Mouse (Mus musculus) mature B cell (primary cell): Measurements from ENCODE around the gene Fkbp10.

Source experiments
- in situ Hi-C: fragments of 300-500 bp; cut with MboI; formaldehyde crosslinking; loops from 2 replicates; pipeline ENCODE4 v1.14.3; 2019

Fkbp10 gene

DNA sequence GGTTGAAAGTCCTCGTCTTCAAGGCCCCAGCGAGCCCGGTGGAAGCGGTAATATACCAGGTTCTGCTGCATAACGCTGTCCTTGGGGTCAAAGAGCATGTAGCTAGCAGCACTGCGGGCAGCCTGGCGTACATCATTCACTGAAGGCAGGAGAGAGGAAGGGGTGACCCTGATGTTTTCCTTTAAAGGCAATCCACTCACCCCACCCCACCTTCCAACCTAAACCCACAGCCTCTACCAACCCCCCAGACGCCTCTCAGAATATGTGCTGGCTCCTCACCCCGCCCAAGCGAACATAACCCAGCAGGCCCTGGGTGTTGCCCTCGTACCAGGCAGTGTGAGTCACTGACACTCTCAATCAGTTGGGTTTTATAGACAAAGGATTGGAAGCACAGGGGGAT is 3.8 kb upstream of the Fkbp10 start:
- in situ Hi-C loops, result no loop called here

DNA sequence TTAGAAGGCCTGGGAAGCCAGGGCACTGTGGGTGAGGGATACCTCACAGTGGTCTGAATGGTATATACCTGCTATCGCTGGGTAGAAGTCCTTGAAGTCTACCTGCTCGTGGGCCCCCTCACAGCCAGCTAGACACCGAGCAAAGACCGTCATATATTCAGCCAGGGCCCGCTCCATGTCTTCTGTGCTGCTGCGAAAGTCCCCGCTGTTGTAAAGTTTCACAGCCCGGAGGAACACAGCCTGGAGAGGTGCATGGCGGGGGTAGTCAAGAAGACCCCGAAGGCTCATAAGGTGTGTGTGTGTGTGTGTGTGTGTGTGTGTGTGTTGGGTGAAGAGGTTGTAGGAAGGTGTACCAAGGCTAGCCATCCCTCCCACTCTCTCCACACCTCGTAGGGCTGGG is 2.0 kb upstream of the Fkbp10 start:
- in situ Hi-C loops, result no loop called here

DNA sequence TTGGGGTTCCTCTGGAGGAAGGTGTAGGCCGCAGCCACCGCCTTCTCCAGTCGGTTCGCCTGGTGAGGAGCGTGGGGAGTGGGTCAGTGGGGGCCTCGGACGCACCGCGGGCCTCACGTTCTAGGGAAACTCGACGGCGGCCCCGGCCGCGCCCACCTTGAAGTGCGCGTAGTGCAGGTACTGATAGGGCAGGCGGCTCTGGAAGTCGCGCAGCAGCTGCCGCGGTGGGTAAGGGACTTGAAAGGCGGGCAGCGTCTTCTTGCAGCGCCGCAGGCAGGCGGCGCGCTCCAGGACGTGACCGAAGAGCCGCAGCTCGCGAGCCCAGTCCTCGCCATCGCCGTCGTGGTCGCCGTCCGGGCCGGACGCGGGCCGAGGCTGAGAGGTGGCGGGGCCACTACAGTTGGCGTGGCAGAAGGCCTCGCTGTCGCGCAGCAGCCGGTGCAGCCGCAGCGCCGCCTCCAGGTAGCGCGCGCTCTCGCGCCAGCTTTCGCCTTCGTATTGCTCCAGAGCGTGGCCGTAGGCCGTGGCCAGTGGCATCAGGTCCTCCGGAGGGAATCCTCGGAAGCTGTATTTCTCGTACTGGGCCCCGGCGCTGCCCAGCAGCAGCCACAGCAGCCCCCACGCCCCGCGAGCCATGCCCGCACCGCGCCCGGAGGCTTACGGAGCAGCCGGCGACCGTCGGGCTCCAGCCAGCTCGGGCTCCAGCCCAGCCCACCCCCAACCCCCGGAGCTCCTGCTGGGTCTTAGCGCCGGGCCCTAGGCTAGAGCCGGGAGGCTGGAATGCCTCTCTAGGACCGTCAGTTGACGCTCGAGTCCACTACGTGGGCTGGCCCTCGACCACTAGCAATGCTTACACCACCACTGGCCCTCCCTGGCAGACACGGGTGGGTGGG is 1.2 kb upstream of the Fkbp10 start, which contains the start of gene P3h4:
Gene P3h4, minus strand, starts transcription at position 816 of the 893 bp plus-strand sequence.
- in situ Hi-C loops, result no loop called here

DNA sequence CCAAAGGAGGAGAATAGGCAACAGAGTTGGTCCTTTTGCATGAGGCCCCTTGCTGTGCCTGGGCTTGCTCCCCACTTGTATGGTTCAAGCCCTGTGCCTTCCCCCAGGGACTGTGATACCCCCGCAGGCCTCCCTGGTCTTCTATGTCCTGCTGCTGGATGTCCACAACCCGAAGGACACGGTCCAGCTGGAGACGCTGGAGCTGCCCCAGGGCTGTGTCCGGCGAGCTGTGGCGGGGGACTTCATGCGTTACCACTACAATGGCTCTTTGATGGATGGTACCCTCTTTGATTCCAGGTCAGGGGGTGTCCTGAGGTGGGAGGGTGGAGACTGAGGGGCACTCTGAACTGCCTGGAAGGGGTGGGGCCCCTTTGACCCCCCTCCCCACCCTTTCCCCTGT is 6.0 kb downstream of the Fkbp10 start:
- in situ Hi-C loops, result no loop called here

DNA sequence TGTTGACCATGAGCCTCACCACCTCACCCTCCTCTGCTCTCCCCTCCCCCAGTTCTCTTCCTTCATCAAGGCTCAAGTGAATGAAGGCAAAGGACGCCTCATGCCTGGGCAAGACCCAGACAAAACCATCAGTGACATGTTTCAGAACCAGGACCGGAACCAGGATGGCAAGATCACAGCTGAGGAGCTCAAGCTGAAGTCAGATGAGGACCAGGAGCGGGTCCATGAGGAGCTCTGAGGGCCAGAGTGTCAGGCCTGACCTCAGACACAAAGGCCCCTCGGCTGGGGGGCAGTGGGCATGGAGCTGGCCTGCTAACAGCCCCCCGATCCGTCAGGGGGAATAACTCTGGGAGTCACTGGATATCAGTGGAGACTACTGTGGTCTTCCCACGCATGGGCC is 8.3 kb downstream of the Fkbp10 start:
- in situ Hi-C loops, result no loop called here

DNA sequence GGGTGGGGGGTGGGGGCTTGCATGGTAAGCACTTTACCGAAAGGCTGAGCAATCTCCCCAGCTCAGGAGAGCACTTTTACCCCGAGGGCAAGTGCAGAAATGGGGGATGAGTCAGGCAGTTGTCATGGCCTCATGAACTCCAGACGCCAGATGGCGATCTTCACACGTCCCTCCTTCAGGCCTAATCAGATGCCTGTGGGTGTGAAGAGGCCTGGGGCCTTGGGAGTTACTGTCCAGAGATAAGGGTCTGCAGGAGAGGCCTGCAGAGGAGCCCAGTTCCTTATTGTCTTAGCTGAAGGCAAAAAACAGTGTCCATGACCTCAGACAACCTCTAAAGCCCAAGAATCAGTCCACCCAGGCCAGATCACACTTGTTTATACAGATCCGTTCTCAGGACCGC is 10.4 kb downstream of the Fkbp10 start:
- in situ Hi-C loops, result no loop called here

DNA sequence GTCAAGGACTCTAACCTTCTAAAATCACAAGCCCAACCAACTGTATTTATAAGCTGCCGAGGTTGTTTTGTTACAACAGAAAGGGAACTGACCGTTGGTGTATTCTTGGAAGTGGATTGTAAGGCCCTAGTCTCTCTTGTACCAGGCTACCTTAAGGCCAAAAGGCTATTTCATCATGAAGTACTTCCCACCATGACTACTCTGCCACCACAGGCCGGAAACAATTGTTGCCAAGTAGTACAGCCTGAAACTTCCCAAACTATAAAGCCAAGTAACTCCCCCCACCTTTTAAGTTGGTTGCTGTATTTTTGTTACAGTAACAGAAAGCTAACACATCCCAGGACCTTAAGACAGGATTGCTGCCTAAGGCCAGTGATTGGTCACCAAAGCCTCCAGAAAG is 11.3 kb downstream of the Fkbp10 start:
- in situ Hi-C loops, result no loop called here

DNA sequence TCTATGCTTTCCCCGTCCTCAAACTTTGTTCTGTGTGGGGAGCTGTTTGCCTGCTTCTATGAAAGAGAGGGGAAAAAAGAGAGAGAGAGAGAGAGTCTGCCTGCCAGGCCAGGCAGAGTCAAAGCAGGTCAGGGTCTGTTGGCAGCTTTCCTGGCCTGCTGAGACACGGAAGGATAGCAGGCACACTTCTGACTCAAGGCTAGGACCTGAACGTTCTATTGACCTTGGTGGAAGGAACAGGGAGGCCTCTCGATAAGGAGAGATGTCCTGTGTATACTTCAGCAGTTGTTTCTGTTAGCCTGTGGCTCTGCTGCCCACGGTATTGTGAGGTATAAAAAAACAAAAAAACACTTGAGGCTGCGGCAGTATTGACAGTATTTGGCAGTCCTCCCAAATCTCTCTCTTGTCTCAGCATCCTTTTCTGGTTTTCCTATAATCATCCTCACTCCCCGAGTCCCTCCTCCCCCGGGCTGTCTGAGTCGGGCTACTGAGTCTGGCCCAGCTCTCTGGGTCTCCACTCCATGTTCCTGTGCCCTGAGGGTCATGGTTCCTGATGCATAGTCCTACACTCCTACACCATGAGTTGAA is 13.2 kb downstream of the Fkbp10 start:
- in situ Hi-C loops, result no loop called here

DNA sequence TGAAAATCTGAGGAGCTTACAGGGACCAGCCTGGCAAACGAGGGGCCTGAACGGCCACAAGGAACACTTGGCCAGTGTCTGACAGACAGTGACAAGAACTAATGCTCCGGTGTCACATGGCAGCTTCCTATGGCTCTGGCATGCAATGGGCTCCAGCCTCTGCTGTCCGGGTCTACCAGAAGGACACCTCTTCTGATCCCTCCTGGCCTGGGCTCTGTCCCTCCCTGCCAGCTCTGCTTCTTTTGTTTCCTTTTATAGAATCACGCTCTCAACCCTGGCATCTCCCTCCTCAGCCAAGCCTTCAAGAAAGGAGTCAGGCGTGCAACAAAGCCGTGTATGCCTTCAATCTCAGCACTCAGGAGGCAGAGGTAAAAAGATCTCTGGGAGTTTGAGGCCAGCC is 14.6 kb downstream of the Fkbp10 start:
- in situ Hi-C loops, result no loop called here

DNA sequence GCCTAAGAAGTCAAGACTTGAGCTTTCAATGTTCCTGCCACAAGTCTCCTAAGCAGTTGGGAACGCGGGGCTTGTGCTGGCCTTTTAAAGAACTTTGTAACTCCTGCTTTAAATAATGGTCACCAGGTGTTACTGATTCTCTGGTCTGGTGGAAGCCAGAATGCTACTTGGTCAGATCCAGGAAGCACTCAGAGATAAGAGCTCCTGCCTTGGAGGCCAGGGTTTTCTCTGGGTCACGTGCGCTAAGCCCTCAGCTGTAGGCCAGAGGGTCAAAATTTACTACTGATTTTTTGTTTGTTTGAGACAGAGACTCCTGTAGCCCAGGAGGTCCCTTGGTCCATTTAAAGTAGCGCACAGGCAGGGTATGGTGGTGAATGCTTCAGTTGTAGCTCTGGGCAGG is 16.5 kb downstream of the Fkbp10 start:
- in situ Hi-C loops, result no loop called here

DNA sequence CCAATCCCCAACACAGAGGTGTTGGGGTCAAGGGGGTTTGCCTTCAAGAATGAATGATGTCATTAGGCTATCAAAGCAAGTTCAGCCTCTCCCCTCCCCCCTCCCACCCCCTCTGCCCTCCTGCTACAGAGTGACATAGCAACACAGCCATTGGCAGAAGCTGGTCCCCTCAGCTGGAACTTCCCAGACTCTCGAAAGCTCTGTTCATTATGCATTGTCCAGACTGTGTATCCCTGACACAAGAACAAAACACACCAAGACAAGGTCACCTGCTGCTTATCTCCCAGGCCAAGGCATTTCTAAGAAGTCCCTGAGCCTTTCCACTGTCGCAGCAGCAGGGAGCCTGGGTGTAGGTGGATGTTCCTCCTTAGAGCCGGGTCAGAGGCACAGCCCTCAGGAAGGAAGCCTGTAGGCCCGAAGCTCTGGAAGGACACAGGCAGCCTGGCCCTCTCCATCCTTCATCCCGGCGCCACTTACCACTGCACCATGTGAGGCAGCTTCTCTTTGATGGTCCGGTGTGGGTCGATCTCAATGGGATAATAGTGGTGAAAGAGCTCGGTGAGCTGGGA is 20.3 kb downstream of the Fkbp10 start:
- in situ Hi-C loops, result no loop called here

DNA sequence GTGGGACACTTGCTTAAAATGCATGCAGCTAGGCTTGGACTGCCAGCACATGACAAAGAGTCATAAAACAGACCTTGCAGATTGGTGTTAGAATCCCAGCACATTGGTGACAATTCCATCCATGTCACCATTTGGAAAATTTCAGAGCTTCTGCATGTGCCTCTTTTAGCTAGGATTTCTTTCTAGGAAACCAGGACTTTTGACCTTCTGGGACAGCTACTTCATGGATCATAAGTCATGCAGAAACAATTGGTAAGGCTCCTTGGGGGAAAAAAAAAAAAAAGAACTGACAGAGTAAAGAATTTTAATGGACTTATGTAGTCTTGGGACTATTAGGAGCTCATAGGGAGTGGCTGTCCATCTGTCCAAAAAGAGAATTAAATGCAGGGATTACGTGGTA is 22.4 kb downstream of the Fkbp10 start:
- in situ Hi-C loops, result no loop called here

DNA sequence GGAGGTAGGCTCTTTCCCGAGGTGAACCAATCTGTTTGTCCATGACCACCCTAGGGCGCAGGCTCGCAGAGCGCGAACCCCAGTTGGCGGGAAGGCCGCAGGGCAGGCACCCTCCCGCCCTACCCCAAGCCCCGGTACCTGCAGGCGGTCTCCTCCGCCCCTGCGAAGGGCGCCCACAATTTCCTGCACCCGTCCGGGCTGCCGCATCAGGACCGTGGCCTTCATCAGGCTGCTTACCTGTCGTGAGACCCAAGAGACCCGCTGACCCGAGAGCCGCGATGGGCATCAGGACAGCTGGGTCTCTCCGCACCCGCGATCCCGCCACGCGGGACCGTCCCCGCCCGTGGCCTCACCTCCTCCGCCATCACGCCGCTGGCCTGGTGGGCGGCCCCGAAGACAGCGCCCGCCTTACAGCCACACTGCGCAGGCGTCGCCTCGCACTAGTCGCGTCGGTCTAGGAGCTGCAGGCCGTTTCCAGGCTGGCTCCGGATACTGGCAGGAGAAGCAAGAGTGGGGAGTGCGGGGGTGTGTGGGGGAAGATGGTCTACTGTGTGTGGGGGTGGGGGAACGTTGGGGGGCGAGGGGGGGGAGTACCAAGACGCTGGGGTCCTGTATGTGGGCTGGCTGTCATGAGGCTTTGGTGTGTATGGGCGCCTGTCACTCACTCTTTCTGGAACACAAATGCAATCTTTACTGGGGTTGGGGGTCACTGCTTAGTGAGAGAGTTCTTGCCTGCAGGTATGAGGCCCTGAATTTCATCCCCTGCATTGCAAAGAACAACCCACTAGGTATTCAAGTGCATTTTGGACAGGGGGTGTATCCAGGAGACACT is 25.4 kb downstream of the Fkbp10 start:
- in situ Hi-C loops, result no loop called here

DNA sequence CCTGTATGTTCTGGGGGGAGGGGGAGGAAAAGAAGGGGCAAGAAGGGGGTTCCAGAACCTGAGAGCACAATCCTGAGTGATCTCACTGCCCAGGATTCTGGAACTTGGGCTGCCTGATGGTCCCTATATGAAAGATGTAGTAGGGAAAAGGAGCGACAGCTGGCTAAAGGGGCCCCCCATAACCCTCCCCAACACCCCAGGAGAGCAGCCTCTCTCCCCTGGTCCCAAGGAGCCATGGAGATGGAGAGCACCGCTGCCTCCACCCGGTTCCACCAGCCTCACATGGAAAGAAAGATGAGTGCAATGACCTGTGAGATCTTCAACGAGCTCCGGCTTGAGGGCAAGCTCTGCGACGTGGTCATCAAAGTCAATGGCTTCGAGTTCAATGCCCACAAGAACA is 26.3 kb downstream of the Fkbp10 start, which contains the start of the genes Nt5c3b and Klhl10:
Gene Nt5c3b, minus strand, starts transcription at position 12 of the 400 bp plus-strand sequence.
Gene Klhl10, plus strand, starts transcription at position 121 of the 400 bp plus-strand sequence.
- in situ Hi-C loops, result no loop called here

DNA sequence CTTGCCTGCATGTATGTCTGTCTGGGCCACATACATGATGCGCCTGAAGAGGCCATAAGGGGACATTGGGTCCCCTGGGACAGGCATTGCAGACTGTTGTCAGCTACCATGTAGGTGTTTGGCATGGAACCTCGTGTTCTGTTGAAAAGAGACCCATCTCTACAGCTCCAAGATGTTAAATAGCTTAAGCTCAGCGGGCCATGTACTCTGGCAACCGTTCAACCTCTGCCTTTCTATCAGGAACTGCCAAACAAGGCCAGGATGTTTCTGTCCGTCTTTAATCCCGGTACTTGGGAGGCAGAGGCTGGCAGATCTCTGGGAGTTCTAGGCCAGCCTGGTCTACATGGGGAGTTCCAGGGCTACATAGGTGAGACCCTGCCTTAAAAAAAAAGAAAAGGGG is 27.1 kb downstream of the Fkbp10 start:
- in situ Hi-C loops, result no loop called here

DNA sequence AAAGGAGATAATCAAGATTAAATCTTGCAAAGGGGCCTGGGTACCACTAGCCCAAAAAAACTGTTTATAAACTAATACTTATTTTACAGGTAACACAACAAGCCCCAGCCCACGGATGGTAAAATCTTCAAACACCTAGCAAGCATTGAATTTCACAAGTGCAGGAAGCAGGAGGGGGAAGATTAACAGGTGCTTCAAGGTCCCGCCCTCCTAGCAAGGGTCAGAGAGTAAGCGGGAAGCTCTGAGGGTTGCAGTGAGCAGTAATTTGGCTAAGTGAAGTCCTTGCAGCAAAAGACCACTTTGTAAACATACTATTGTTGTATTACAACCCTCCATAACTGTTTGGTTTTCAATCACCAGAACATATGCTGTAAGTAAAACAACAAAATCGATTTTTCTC is 41.8 kb downstream of the Fkbp10 start:
- in situ Hi-C loops, result no loop called here

DNA sequence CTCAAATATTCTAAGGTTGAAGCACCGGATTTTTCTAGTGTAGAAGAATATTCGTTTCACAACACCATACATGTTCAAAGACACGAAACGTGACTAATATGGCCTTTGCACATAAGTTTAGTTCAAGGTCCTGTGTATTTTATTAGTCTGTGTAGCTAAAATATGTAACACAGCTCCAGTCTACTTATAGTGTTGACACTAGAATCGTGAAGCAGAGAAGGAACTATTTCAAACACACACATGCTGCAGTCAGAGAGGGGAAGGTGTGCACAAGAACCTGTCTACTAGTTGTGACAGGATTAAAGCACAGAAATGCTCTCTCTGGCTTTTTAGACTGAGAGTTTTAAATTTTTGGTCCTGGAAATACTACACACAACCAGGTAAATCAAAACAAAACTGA is 42.2 kb downstream of the Fkbp10 start:
- in situ Hi-C loops, result no loop called here

DNA sequence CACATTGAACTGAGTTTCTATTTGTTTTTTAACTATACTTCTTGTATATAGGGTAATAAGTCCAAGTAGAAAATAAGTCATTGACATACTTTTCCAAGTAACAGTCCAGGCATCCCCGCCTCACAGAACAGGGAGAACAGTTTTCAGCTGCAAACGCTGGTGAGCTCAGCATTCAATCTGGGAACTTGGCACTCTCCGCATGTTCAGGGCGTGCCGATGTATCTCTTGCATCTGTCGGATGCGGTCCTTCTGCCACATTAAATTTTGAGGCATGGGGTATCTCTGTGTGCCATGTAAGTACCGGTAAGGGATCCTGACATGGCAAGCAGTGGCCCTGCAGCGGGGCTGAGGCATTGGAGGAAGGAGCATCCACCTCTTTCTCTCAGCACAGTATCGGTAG is 47.2 kb downstream of the Fkbp10 start:
- in situ Hi-C loops, result no loop called here

DNA sequence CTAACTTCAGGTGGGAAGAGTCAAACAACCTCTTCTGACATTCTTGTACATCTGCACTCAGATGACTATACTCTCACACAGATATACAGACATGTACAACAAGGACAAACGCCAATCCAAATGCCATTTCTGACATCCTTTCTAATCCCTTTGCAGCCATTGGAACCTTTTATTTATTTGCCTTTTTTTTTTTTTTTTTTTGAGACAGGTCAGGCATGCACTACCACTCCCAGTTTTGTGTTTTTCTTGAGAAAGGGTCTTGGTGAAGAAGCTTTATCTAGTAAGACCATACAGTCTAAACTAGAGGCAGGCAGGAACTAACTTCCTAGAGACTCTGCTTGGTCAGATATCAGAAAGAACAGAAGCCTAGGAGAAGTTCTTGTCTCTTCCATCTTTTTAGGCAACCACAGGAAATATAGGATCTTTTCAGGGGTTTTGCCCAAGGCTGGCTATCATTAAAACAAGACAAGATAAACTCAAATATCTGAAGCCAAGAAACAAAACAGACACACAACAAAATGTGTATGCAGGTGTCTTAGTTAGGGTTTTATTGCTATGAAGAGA is 49.8 kb downstream of the Fkbp10 start:
- in situ Hi-C loops, result no loop called here

DNA sequence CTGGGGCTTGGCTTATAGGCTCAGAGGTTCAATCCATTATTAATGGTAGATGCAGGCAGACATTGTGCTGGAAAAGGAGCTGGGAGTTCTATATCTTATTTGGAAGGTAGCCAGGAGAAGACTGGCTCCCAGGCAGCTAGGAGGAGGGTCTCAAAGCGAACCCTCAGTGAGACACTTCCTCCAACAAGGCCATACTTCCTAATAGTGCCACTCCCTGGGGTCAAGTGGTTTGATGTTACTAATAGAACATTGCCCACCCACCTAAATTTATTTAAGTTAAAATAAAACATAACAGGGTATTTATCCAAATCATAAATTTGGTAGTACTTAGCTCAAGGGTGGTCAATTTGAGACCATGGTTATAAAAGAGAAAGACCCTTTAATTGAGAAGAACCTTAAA is 50.3 kb downstream of the Fkbp10 start:
- in situ Hi-C loops, result no loop called here

DNA sequence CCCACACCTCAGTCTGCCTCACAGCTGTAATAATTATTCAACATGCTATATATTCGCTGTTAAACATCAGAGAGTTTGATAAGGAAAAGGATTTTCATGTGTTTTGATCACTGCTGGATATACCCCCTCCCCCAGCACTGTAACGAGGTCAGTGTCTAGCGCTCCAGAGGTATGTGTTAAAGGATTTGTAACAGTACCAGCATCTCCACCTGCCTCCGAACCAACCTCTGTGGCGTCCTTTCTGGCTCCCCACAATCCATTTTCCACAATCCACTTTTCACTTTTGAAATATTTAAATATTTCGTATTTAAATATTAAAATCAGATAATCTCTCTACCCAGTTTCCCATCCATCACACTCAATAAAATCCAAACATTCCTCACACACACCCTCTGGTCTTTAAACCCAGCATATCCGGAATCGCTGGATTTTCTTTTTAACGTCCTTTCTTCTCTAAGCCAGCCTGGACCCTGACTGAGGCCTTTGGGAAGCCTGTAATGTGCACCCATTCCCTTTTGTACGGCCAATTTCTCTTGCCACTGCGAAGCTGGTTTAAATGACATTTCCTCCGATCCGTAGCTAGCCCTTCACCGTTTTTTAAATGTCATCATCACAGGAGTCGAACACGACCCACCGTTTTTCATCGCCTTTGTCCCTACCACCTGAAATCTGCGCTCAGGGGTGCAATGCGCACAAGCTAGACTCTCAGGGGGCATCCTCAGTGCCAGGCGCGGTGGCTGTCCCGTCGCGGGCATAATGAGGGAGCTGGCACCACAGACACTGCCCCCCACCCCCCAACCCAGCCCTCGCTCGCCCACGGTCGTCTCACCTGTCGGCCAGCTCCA is 56.1 kb downstream of the Fkbp10 start:
- in situ Hi-C loops, result no loop called here
